Mouse (Mus musculus): ENCODE results near the gene Ccdc97. TPM values are rescaled to one million over a fixed set of nuclear protein-coding genes. Genes with fewer than 3 reads are reported as not detected.

Ccdc97 gene
- total and polyA plus RNA-seq, 3 experiments: 11.7 to 63.1 (median 52.8) TPM

- DNase-seq (ENCODE audit: low spot score) (no peak), ATAC-seq (ENCODE audit: extremely low read depth, insufficient number of reproducible peaks, low FRiP score, poor library complexity, severe bottlenecking) (no peak)
- Histone ChIP-seq H3K27me3 (ENCODE audit: insufficient read depth, low read length) (no peaks in the 10 kb centered on the region), H3K9me3 (replicated peaks) (peaks cover 19% of the 10 kb centered on the region), H3K4me1 (ENCODE audit: insufficient read depth, low read depth, low read length) (peaks cover 57% of the 10 kb centered on the region), H3K36me3 (replicated peaks) (peaks cover 97% of the 10 kb centered on the region), H3K4me3 (ENCODE audit: low read depth, low read length) (peak overlapping the region; percentile 7; the same call in 1 of the 2 replicates)
- TF ChIP-seq TAL1 (conservative IDR thresholded peaks at IDR 0.05; ENCODE audit: low read depth, low read length): no peak
- TF ChIP-seq CTCF (IDR thresholded peaks at IDR 0.05; ENCODE audit: low read depth, low read length): no peak
- TF ChIP-seq GATA1 (IDR thresholded peaks at IDR 0.05; ENCODE audit: borderline replicate concordance, low read length): no peak
- no peak for TF ChIP-seq POLR2AphosphoS5 (IDR thresholded peaks at IDR 0.05; ENCODE audit: insufficient replicate concordance, low read depth, low read length)
- TF ChIP-seq GATA2 (IDR thresholded peaks at IDR 0.05; ENCODE audit: borderline replicate concordance, low read depth, low read length): no peak
Observed at GRCm38 (mm10) chr7:25703793-25704494, 14.9 kb downstream of the Ccdc97 start.

- Histone ChIP-seq H3K4me3 (ENCODE audit: low read depth, low read length) (no peak overlapping the region), H3K36me3 (replicated peaks) (peaks cover 97% of the 10 kb centered on the region), H3K9me3 (replicated peaks) (peaks cover 21% of the 10 kb centered on the region), H3K4me1 (ENCODE audit: insufficient read depth, low read depth, low read length) (peaks cover 46% of the 10 kb centered on the region), H3K27me3 (ENCODE audit: insufficient read depth, low read length) (no peaks in the 10 kb centered on the region)
- no peak for TF ChIP-seq GATA2 (IDR thresholded peaks at IDR 0.05; ENCODE audit: borderline replicate concordance, low read depth, low read length)
- no peak for TF ChIP-seq POLR2AphosphoS5 (IDR thresholded peaks at IDR 0.05; ENCODE audit: insufficient replicate concordance, low read depth, low read length)
- 0 out of 2 replicates have a peak, but pooled peaks have one; percentile 6 for TF ChIP-seq CTCF (IDR thresholded peaks at IDR 0.05; ENCODE audit: low read depth, low read length)
- ATAC-seq (ENCODE audit: extremely low read depth, insufficient number of reproducible peaks, low FRiP score, poor library complexity, severe bottlenecking) (no peak), DNase-seq (ENCODE audit: low spot score) (no peak)
Observed at GRCm38 (mm10) chr7:25702350-25702749, 16.5 kb downstream of the Ccdc97 start.

- no peak for ATAC-seq (ENCODE audit: extremely low read depth, insufficient number of reproducible peaks, low FRiP score, poor library complexity, severe bottlenecking)
- H3K36me3 ChIP-seq (replicated peaks): peaks cover 95% of the 10 kb centered on the region
Observed at GRCm38 (mm10) chr7:25700732-25701131, 18.2 kb downstream of the Ccdc97 start.

GRCm38 (mm10) chr7:25699851-25700250, 19.0 kb downstream of the Ccdc97 start:
- peaks cover 39% of the 10 kb centered on the region for H3K4me1 ChIP-seq (ENCODE audit: insufficient read depth, low read depth, low read length)
- H3K27me3 ChIP-seq (ENCODE audit: insufficient read depth, low read length): no peaks in the 10 kb centered on the region
- DNase-seq (ENCODE audit: low spot score) (no peak), ATAC-seq (ENCODE audit: extremely low read depth, insufficient number of reproducible peaks, low FRiP score, poor library complexity, severe bottlenecking) (no peak)
- TF ChIP-seq GATA2 (IDR thresholded peaks at IDR 0.05; ENCODE audit: borderline replicate concordance, low read depth, low read length) (no peak), POLR2AphosphoS5 (IDR thresholded peaks at IDR 0.05; ENCODE audit: insufficient replicate concordance, low read depth, low read length) (no peak), CTCF (IDR thresholded peaks at IDR 0.05; ENCODE audit: low read depth, low read length) (no peak), TAL1 (conservative IDR thresholded peaks at IDR 0.05; ENCODE audit: low read depth, low read length) (no peak), GATA1 (IDR thresholded peaks at IDR 0.05; ENCODE audit: borderline replicate concordance, low read length) (no peak)
- peaks cover 21% of the 10 kb centered on the region for H3K9me3 ChIP-seq (replicated peaks)
- no peak overlapping the region for H3K4me3 ChIP-seq (ENCODE audit: low read depth, low read length)
- H3K36me3 ChIP-seq (replicated peaks): peaks cover 95% of the 10 kb centered on the region

More at GRCm38 (mm10) chr7:25700732-25701131, 18.2 kb downstream of the Ccdc97 start:
- Histone ChIP-seq H3K4me3 (ENCODE audit: low read depth, low read length) (no peak overlapping the region; the same call in 1 of the 2 replicates), H3K4me1 (ENCODE audit: insufficient read depth, low read depth, low read length) (peaks cover 39% of the 10 kb centered on the region), H3K9me3 (replicated peaks) (peaks cover 21% of the 10 kb centered on the region), H3K27me3 (ENCODE audit: insufficient read depth, low read length) (no peaks in the 10 kb centered on the region)
- DNase-seq (ENCODE audit: low spot score): no peak
- TF ChIP-seq CTCF (IDR thresholded peaks at IDR 0.05; ENCODE audit: low read depth, low read length): peak; percentile 29; the same call in 1 of the 2 replicates
- 0 out of 2 replicates have a peak, but pooled peaks have one; percentile 30 for TF ChIP-seq POLR2AphosphoS5 (IDR thresholded peaks at IDR 0.05; ENCODE audit: insufficient replicate concordance, low read depth, low read length)
- no peak for TF ChIP-seq GATA1 (IDR thresholded peaks at IDR 0.05; ENCODE audit: borderline replicate concordance, low read length)

- peaks cover 94% of the 10 kb centered on the region for H3K36me3 ChIP-seq (replicated peaks)
- peaks cover 69% of the 10 kb centered on the region for H3K4me1 ChIP-seq (ENCODE audit: insufficient read depth, low read depth, low read length)
- TF ChIP-seq CTCF (IDR thresholded peaks at IDR 0.05; ENCODE audit: low read depth, low read length): no peak
- TF ChIP-seq GATA1 (IDR thresholded peaks at IDR 0.05; ENCODE audit: borderline replicate concordance, low read length): no peak
- no peak for TF ChIP-seq TAL1 (conservative IDR thresholded peaks at IDR 0.05; ENCODE audit: low read depth, low read length)
- TF ChIP-seq POLR2AphosphoS5 (IDR thresholded peaks at IDR 0.05; ENCODE audit: insufficient replicate concordance, low read depth, low read length): no peak
- TF ChIP-seq GATA2 (IDR thresholded peaks at IDR 0.05; ENCODE audit: borderline replicate concordance, low read depth, low read length): no peak
- H3K9me3 ChIP-seq (replicated peaks): peaks cover 3% of the 10 kb centered on the region; the same call in 1 of the 2 replicates
- no peaks in the 10 kb centered on the region for H3K27me3 ChIP-seq (ENCODE audit: insufficient read depth, low read length)
- DNase-seq (ENCODE audit: low spot score) (no peak), ATAC-seq (ENCODE audit: extremely low read depth, insufficient number of reproducible peaks, low FRiP score, poor library complexity, severe bottlenecking) (no peak)
- H3K4me3 ChIP-seq (ENCODE audit: low read depth, low read length): no peak overlapping the region; the same call in 1 of the 2 replicates
Observed at GRCm38 (mm10) chr7:25694104-25694503, 24.8 kb downstream of the Ccdc97 start.

- Histone ChIP-seq H3K27me3 (ENCODE audit: insufficient read depth, low read length) (no peaks in the 10 kb centered on the region), H3K9me3 (replicated peaks) (no peaks in the 10 kb centered on the region), H3K4me3 (ENCODE audit: low read depth, low read length) (peak overlapping the region; percentile 95), H3K4me1 (ENCODE audit: insufficient read depth, low read depth, low read length) (peaks cover 66% of the 10 kb centered on the region), H3K36me3 (replicated peaks) (peaks cover 75% of the 10 kb centered on the region)
- TF ChIP-seq POLR2AphosphoS5 (IDR thresholded peaks at IDR 0.05; ENCODE audit: insufficient replicate concordance, low read depth, low read length): no peak
- DNase-seq (ENCODE audit: low spot score) (no peak), ATAC-seq (ENCODE audit: extremely low read depth, insufficient number of reproducible peaks, low FRiP score, poor library complexity, severe bottlenecking) (no peak)
Observed at GRCm38 (mm10) chr7:25690051-25690450, 28.8 kb downstream of the Ccdc97 start.

Measured in G1E (cell line).